Mouse (Mus musculus) testis, adult 2 months (tissue): ENCODE measurements around the gene Il9r.

ENCODE experiments used
- CTCF ChIP-seq: fragments of 200-500 bp; IDR thresholded peaks from 2 replicates; pipeline ENCODE4 v1.5.1; 2012; ENCODE audit warnings: low read depth, mild to moderate bottlenecking, inconsistent platforms, low read length, moderate library complexity; ENCODE audit not compliant: control insufficient read depth, insufficient read depth, insufficient replicate concordance
- POLR2A ChIP-seq: fragments of 200-500 bp; IDR thresholded peaks from 2 replicates; pipeline ENCODE4 v1.6.1; 2012; ENCODE audit warnings: low read depth, mild to moderate bottlenecking, inconsistent platforms, low read length, moderate library complexity; ENCODE audit not compliant: control insufficient read depth

DNA sequence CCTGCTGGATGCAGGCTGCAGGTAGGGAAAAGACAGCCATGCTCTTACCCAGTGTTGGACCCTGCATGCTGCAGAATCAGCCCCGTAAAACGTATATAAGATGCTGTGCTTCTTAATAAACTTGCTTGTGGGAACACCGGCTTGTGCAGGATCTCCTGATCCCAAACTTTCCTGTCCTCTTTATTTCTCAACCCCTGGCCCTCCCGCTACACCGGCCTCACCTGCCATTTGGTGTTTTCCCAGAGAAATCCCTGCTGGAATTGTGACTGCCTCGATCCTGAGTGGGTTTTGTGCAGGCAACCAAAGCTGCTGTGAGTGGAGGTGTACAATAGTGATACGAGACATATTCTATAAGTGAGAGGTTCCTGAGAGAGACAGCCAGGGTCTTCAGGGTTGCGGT is 15.6 kb downstream of the Il9r start:
- TF ChIP-seq CTCF (no peak), POLR2A (no peak)
